Mouse (Mus musculus): ENCODE measurements around the gene Slc4a8. TPM values are rescaled to one million over a fixed set of nuclear protein-coding genes. Genes with fewer than 3 reads are reported as not detected.
"Not testable (repeated sequence)": the region's sequence is repeated elsewhere in the genome, so short reads cannot be mapped to it uniquely, and the experiment has no call there.

Slc4a8 gene
- polyA plus RNA-seq, 1 experiment from 2014 or later, result 11.2 TPM

GRCm38 (mm10) chr15:100822370-100822769, 60.8 kb downstream of the Slc4a8 start:
- not testable (repeated sequence) for DNase-seq (ENCODE audit: low spot score); H3K4me3 ChIP-seq (ENCODE audit: low read depth, low read length); H3K27me3 ChIP-seq (replicated peaks; ENCODE audit: control insufficient read depth, insufficient read depth, low read length); H3K36me3 ChIP-seq (ENCODE audit: control insufficient read depth, insufficient read depth, low read length); H3K27ac ChIP-seq (ENCODE audit: low read depth, low read length); ATAC-seq; H3K4me2 ChIP-seq (ENCODE audit: low read length); H3K9me3 ChIP-seq (replicated peaks; ENCODE audit: control insufficient read depth, low read length); H3K9ac ChIP-seq (ENCODE audit: low read length); H3K4me1 ChIP-seq (ENCODE audit: control insufficient read depth, insufficient read depth, low read length)
- WGBS, result 82% methylated on average over 4 of the region's 4 CpGs

GRCm38 (mm10) chr15:100825249-100825856, 63.8 kb downstream of the Slc4a8 start:
- H3K27me3 ChIP-seq (replicated peaks; ENCODE audit: control insufficient read depth, insufficient read depth, low read length), result no peaks in the 10 kb centered on the region
- no peak overlapping the region for H3K4me3 ChIP-seq (ENCODE audit: low read depth, low read length)
- H3K4me2 ChIP-seq (ENCODE audit: low read length), result peak overlapping the region; percentile 35
- H3K9ac ChIP-seq (ENCODE audit: low read length), result peak overlapping the region; percentile 43
- ATAC-seq (peak; percentile 40; the same call in 1 of the 2 replicates), DNase-seq (ENCODE audit: low spot score) (no peak)
- no peaks in the 10 kb centered on the region for H3K4me1 ChIP-seq (ENCODE audit: control insufficient read depth, insufficient read depth, low read length)
- no peaks in the 10 kb centered on the region for H3K9me3 ChIP-seq (replicated peaks; ENCODE audit: control insufficient read depth, low read length)
- no peaks in the 10 kb centered on the region for H3K36me3 ChIP-seq (ENCODE audit: control insufficient read depth, insufficient read depth, low read length)
- no peak overlapping the region for H3K27ac ChIP-seq (ENCODE audit: low read depth, low read length)
- WGBS, result 19% methylated on average over 25 of the region's 26 CpGs

- Histone ChIP-seq H3K9ac (ENCODE audit: low read length) (no peak overlapping the region), H3K27me3 (replicated peaks; ENCODE audit: control insufficient read depth, insufficient read depth, low read length) (no peaks in the 10 kb centered on the region), H3K27ac (ENCODE audit: low read depth, low read length) (no peak overlapping the region), H3K4me2 (ENCODE audit: low read length) (no peak overlapping the region), H3K9me3 (replicated peaks; ENCODE audit: control insufficient read depth, low read length) (no peaks in the 10 kb centered on the region), H3K4me1 (ENCODE audit: control insufficient read depth, insufficient read depth, low read length) (no peaks in the 10 kb centered on the region), H3K36me3 (ENCODE audit: control insufficient read depth, insufficient read depth, low read length) (no peaks in the 10 kb centered on the region), H3K4me3 (ENCODE audit: low read depth, low read length) (no peak overlapping the region)
- DNase-seq (ENCODE audit: low spot score) (peak; percentile 32), ATAC-seq (no peak)
- 81% methylated on average over 8 of the region's 8 CpGs for WGBS
Measured at GRCm38 (mm10) chr15:100826076-100826475, 64.5 kb downstream of the Slc4a8 start.

- Histone ChIP-seq H3K36me3 (ENCODE audit: control insufficient read depth, insufficient read depth, low read length) (no peaks in the 10 kb centered on the region), H3K27me3 (replicated peaks; ENCODE audit: control insufficient read depth, insufficient read depth, low read length) (no peaks in the 10 kb centered on the region), H3K9ac (ENCODE audit: low read length) (no peak overlapping the region), H3K9me3 (replicated peaks; ENCODE audit: control insufficient read depth, low read length) (no peaks in the 10 kb centered on the region), H3K27ac (ENCODE audit: low read depth, low read length) (no peak overlapping the region), H3K4me1 (ENCODE audit: control insufficient read depth, insufficient read depth, low read length) (no peaks in the 10 kb centered on the region), H3K4me2 (ENCODE audit: low read length) (no peak overlapping the region), H3K4me3 (ENCODE audit: low read depth, low read length) (no peak overlapping the region)
- DNase-seq (ENCODE audit: low spot score), result no peak
- 80% methylated on average over 9 of the region's 9 CpGs for WGBS
- ATAC-seq, result peak; percentile 32; the same call in 1 of the 2 replicates
Measured at GRCm38 (mm10) chr15:100829775-100830174, 68.2 kb downstream of the Slc4a8 start.

- Histone ChIP-seq H3K27me3 (replicated peaks; ENCODE audit: control insufficient read depth, insufficient read depth, low read length) (no peaks in the 10 kb centered on the region), H3K4me3 (ENCODE audit: low read depth, low read length) (no peak overlapping the region), H3K9ac (ENCODE audit: low read length) (no peak overlapping the region), H3K9me3 (replicated peaks; ENCODE audit: control insufficient read depth, low read length) (no peaks in the 10 kb centered on the region), H3K4me2 (ENCODE audit: low read length) (no peak overlapping the region), H3K4me1 (ENCODE audit: control insufficient read depth, insufficient read depth, low read length) (no peaks in the 10 kb centered on the region), H3K27ac (ENCODE audit: low read depth, low read length) (no peak overlapping the region), H3K36me3 (ENCODE audit: control insufficient read depth, insufficient read depth, low read length) (no peaks in the 10 kb centered on the region)
- DNase-seq (ENCODE audit: low spot score) (no peak), ATAC-seq (no peak)
- 52% methylated on average over 6 of the region's 6 CpGs for WGBS
Measured at GRCm38 (mm10) chr15:100830682-100831081, 69.1 kb downstream of the Slc4a8 start.

- Histone ChIP-seq H3K4me1 (ENCODE audit: control insufficient read depth, insufficient read depth, low read length) (no peaks in the 10 kb centered on the region), H3K4me2 (ENCODE audit: low read length) (no peak overlapping the region), H3K27me3 (replicated peaks; ENCODE audit: control insufficient read depth, insufficient read depth, low read length) (no peaks in the 10 kb centered on the region), H3K27ac (ENCODE audit: low read depth, low read length) (no peak overlapping the region), H3K4me3 (ENCODE audit: low read depth, low read length) (no peak overlapping the region), H3K9me3 (replicated peaks; ENCODE audit: control insufficient read depth, low read length) (no peaks in the 10 kb centered on the region), H3K36me3 (ENCODE audit: control insufficient read depth, insufficient read depth, low read length) (no peaks in the 10 kb centered on the region), H3K9ac (ENCODE audit: low read length) (no peak overlapping the region)
- WGBS, result 81% methylated on average over 8 of the region's 8 CpGs
- no peak for DNase-seq (ENCODE audit: low spot score)
- ATAC-seq, result no peak
Measured at GRCm38 (mm10) chr15:100832144-100832543, 70.6 kb downstream of the Slc4a8 start.

GRCm38 (mm10) chr15:100832784-100833183, 71.2 kb downstream of the Slc4a8 start:
- no peak overlapping the region for H3K27ac ChIP-seq (ENCODE audit: low read depth, low read length)
- no peak overlapping the region for H3K9ac ChIP-seq (ENCODE audit: low read length)
- H3K4me1 ChIP-seq (ENCODE audit: control insufficient read depth, insufficient read depth, low read length), result no peaks in the 10 kb centered on the region
- ATAC-seq (no peak), DNase-seq (ENCODE audit: low spot score) (no peak)
- 22% methylated on average over 7 of the region's 7 CpGs for WGBS
- H3K9me3 ChIP-seq (replicated peaks; ENCODE audit: control insufficient read depth, low read length), result no peaks in the 10 kb centered on the region
- no peaks in the 10 kb centered on the region for H3K27me3 ChIP-seq (replicated peaks; ENCODE audit: control insufficient read depth, insufficient read depth, low read length)
- no peaks in the 10 kb centered on the region for H3K36me3 ChIP-seq (ENCODE audit: control insufficient read depth, insufficient read depth, low read length)
- H3K4me3 ChIP-seq (ENCODE audit: low read depth, low read length), result no peak overlapping the region
- H3K4me2 ChIP-seq (ENCODE audit: low read length), result no peak overlapping the region

- Histone ChIP-seq H3K9ac (ENCODE audit: low read length) (no peak overlapping the region), H3K27ac (ENCODE audit: low read depth, low read length) (no peak overlapping the region), H3K4me2 (ENCODE audit: low read length) (no peak overlapping the region), H3K9me3 (replicated peaks; ENCODE audit: control insufficient read depth, low read length) (no peaks in the 10 kb centered on the region), H3K36me3 (ENCODE audit: control insufficient read depth, insufficient read depth, low read length) (no peaks in the 10 kb centered on the region), H3K4me1 (ENCODE audit: control insufficient read depth, insufficient read depth, low read length) (no peaks in the 10 kb centered on the region), H3K27me3 (replicated peaks; ENCODE audit: control insufficient read depth, insufficient read depth, low read length) (no peaks in the 10 kb centered on the region), H3K4me3 (ENCODE audit: low read depth, low read length) (no peak overlapping the region)
- DNase-seq (ENCODE audit: low spot score) (no peak), ATAC-seq (no peak)
- WGBS, result 80% methylated on average over 8 of the region's 8 CpGs
Measured at GRCm38 (mm10) chr15:100836729-100837128, 75.2 kb downstream of the Slc4a8 start.

GRCm38 (mm10) chr15:100838607-100839207, 77.2 kb downstream of the Slc4a8 start:
- H3K27ac ChIP-seq (ENCODE audit: low read depth, low read length), result no peak overlapping the region
- 38% methylated on average over 12 of the region's 12 CpGs for WGBS
- peak; percentile 42; the same call in 1 of the 2 replicates for ATAC-seq
- H3K27me3 ChIP-seq (replicated peaks; ENCODE audit: control insufficient read depth, insufficient read depth, low read length), result no peaks in the 10 kb centered on the region
- no peaks in the 10 kb centered on the region for H3K9me3 ChIP-seq (replicated peaks; ENCODE audit: control insufficient read depth, low read length)
- H3K4me1 ChIP-seq (ENCODE audit: control insufficient read depth, insufficient read depth, low read length), result no peaks in the 10 kb centered on the region
- no peaks in the 10 kb centered on the region for H3K36me3 ChIP-seq (ENCODE audit: control insufficient read depth, insufficient read depth, low read length)
- DNase-seq (ENCODE audit: low spot score), result peak; percentile 73
- no peak overlapping the region for H3K4me2 ChIP-seq (ENCODE audit: low read length)
- H3K4me3 ChIP-seq (ENCODE audit: low read depth, low read length), result no peak overlapping the region
- H3K9ac ChIP-seq (ENCODE audit: low read length), result no peak overlapping the region
